Mouse (Mus musculus) activated CD4-positive, CD25-positive, alpha-beta regulatory T cell, adult 4 months (primary cell): ENCODE measurements around the gene Haus5. TPM values are rescaled to one million over a fixed set of nuclear protein-coding genes. Genes with fewer than 3 reads are reported as not detected.

Experiments
- ATAC-seq: one replicate; pipeline ENCODE4 v1.8.0; 2017
- polyA plus RNA-seq, 2 experiments: library from polyadenylated mRNA; unstranded; fragments of 100-300 nt; shearing (Covaris generic); gene quantifications; one replicate each; pipeline ENCODE4 v1.2.1; 2017

The Haus5 gene
- polyA plus RNA-seq, result 10 to 100 TPM; 20.0 to 20.4 TPM

DNA sequence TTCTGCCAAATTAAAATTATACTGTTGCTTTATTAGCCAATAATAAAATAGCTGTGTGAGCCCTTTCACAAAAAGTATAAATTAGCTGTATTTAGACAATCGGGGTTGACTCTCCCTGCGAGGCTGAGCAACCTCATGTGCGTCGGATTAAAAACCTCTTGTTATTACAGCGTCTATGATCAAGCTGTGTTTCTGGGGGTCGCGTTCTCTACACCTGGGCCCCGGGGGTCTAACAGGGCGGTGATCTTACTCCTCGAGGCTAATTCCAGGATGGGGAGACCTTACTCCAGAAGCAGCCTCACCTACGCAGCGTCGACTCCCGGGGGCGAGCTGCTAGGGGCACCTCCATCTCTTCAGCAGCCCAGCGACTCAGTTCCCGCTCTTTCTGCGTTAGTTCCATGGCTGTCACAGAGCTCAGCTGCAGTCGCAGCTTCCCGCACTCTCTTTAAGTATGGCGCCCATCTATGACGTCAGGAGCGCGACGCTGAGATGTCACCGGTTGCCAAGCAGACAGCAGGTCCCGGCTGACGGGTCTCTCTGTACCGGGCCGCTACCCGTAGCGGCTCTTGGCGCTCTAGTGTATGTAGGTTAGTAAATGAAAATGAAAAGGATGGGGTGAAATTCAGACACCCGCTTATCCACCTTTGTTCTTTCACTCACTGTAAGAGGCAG, at the start of gene Haus5:
Gene Haus5 (minus strand): TSS at position 466 of the 672 bp plus-strand sequence.
- ATAC-seq, result peak; percentile 96

DNA sequence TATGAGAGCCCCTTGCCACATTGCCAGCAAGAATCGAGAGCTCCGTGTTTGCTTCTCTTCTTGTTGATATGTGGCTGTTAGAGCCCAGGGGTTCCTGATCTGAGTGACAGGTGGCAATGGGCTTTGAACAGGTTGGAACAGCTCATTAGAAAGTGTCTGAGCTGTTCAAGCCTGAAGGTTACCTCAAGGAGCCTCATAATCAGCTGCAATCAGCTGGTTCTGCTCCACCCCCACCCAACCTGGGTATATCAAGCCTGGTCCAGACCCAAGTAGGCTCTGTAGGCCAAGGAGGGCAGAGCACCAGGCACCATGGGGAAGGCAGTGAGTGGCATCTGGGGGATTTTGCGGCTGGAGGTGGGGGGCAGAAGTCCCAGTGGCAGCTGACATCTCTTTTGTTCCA, 47.1 kb upstream of the Haus5 start, which contains the start of gene Atp4a:
Gene Atp4a (plus strand): TSS at position 268 of the 400 bp plus-strand sequence.
- no peak for ATAC-seq

DNA sequence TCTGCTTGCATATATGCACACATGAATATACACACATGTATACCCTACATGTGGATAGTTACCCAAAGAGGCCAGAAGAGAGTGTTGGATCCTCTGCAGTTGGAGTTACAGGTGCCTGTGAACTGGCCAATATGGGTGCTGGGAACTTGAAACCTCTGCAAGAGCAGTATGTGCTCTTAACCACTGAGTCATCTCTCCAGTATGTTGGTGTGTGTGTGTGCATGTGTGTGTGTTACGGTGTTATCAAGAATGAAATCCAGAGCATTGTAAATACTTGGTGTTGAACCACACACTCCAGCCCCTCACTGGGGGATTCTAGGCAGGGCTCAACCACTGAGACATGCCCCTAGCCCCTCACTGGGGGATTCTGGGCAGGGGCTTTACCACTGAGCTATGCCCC, 42.6 kb upstream of the Haus5 start:
- ATAC-seq, result no peak

DNA sequence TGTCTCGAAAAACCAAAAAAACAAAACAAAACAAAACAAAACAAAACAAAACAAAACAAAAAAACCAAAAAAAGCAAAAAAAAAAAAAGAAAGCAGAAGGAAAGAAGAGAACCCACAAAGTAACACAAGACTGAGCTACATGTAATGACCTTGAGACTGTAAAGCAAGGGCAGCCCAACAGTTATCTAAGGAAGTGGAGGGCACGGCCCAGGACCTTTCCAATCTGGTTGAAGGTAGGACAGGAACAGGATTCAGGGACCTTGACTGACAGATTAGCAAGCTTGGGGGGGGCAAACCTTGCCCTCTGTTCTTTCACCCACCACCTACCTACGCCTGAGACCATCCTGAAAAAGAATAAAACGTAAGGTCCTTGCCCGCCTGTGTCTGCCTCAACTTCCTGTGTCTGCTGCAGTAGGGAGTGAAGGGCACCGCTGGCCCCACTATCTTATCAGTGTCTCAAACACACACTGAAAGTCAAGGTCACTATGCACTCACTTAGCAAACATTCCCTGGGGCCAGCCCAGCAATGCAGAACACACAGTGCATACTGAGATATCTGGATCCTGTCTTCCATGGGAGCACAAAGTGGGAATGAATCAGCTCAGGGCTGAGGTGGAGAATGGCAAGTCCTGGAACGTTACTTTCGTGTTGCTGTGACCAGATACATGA, 41.6 kb upstream of the Haus5 start:
- ATAC-seq, result no peak

DNA sequence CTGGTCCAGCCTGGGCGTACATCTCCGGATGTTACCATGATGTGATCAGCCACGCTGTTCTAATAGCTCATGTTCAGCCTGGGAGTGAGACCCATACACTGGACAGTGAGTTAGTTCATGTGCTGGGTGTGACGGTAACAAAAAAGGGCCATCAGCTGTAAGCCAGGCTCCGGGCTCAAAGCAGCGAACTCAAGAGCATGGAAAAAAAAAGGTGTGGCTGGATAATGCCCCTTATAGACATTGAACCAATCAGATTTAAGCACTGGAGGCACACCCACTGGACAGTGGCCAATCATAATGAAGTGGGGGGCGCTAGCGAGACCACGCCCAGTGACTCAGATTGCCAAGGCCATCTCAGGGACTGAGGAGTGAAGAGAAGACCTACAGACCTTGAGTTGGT, 33.8 kb upstream of the Haus5 start, which contains the start of gene 2200002J24Rik:
Gene 2200002J24Rik (plus strand): TSS at position 338 of the 400 bp plus-strand sequence.
- no peak for ATAC-seq

DNA sequence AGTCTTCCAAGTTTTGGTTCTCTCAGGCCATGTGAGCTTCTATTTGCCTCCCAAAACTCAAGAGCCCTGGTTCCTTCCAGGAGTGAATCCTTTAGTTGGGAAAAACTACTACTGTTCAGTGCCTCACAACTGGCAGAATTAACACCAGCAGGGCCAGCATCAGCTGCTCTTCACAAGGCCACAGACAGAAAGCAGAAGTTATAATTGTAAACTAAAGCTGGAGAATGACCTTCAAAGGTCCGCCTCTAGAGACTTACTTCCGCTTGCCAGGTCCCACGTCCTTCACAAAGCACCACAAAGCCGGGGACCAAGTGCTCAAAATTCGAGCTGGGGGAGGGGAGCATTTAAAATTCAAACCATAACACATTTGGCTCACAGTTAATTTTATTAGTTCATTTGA, 33.3 kb upstream of the Haus5 start:
- ATAC-seq, result no peak

DNA sequence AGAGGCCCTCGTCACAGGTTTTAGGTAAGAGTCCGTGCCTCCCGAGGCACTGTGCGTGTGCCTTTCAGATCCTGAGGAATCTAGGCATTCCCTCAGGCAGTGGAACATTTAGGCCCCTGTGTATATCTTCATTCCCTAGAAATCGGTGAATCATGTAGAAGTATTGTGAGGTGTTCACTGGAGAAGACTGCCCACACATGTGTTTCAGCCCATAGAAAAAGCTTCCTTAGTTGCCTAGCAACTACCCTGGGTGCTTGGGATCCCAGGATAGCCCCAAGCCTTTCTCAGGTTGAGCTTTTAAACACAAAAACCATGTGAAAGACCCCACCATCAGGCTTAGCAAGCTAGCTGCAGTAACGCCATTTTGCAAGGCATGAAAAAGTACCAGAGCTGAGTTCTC, 23.5 kb upstream of the Haus5 start:
- ATAC-seq, result no peak

DNA sequence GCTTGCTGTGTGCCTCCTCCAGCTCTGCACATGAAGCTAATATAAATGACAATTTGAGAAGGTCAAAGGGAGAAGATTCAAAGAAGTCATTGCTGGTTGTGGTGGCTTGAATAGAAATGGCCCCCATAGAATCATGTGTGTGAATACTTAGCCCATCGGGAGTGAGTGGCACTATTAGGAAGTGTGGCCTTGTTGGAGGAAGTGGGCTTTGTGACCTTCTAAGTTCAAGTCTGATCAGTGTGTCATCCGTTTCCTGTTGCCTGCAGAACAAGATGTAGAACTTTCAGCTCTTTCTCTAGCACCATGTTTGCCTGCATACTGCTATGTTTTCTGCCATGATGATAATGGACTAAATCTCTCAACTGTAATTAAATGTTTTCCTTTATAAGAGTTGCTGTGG, 18.6 kb upstream of the Haus5 start:
- no peak for ATAC-seq

DNA sequence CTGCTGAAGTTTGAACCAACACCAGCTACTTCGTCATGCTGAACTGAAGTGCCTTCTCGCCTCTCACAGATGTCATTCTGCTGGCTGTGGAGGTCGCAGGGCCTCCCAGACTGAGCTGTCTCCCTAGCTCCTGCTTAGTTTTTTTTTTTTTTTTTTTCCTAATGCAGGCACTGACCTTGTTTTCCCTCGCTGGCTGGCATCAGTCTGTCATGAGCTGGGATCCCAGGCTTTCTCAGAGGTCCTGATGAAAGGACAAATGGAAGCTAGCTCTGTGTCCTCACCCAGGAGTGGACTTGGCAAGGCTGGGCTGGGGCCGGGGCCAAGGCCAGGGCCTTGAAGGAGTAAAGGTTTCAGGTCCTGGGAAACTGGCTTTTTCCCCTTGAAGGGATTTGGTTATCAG, 17.1 kb upstream of the Haus5 start:
- no peak for ATAC-seq

DNA sequence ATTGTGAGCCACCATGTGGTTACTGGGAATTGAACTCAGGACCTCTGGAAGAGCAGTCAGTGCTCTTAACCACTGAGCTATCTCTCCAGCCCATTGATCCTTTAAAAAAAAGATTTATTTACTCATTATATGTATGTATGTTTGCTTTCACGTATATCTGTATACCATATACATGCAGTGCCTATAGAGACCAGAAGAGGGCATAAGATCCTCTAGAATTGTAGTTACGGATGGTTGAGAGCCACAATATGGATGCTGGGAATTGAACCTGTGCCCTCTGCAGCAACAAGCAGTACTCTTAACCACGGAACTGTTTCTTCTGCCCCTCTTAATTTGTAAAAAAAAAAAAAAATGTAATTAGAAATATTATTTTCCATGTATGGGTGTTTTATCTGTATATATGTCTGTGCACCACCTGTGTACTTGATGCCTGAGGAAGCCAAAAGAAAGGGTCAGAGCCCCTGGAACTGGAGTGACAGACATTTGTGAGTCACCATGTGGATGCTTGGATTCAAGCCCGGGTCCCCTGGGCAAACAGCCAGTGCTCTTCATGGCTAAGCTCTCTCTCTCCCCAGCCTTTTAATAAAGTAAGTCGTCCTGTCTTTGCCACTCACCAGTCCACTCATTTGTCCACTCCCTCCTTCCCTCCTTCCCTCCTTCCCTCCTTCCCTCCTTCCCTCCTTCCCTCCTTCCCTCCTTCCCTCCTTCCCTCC, 13.6 kb upstream of the Haus5 start:
- ATAC-seq, result no peak

DNA sequence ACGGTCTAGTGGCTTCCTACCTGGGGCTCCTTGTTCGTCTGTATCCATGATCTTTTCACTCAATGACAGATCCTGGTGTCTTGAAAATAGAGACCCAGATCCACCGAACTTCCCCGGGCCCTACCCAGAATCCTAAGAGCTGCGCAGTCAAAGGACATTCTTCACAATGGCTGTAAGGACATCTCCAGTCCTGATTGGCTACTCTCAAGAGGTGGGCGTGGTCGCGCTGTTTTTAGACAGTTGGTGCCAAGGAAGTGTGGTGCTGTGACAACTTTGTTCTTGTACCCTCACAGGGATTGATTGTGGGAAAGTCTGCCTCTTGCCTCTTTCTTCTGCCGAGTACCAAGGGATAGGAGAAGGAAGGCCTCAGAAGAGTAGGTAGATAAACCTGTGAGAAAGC, 6.7 kb upstream of the Haus5 start, which contains the start of gene Pmis2:
Gene Pmis2 (minus strand): TSS at position 126 of the 400 bp plus-strand sequence.
- ATAC-seq, result no peak

DNA sequence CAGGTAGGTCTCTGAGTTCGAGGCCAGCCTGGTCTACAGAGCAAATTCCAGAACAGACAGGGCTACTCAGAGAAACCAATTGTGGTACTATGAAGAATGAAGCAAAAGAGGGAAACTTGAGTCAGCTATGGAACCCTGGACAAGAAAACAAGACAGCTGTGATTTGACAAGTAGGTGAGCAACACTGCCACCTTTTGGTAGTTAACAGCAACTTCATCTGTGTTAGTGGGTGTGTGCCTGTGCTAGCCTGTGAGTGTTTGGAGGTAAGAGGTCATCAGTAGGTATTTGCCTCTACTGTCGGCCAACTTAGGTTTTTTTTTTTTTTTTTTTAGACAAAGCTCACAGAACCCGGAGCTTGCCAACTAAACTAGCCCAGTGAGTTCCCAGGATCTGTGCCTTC, 4.4 kb upstream of the Haus5 start:
- no peak for ATAC-seq

DNA sequence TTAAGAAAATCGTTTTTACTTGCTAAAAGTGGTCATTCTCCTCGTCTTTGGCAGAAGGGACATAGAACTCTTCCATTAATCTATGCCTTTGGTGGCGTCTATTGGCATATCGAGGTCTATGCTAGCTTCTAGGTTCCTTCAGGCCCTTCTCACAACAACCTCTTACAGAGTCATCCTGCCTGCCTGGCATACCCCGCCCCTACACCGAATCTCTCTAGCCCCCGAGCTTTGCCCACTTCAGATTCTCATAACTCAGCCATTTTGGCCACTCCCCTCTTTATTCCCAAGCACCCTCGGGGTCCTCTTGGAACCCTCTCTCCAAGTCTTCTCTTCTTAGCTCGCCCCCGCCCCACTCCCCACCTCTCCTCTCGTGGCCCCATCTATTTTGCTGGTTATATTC, 527 bp upstream of the Haus5 start:
- no peak for ATAC-seq

DNA sequence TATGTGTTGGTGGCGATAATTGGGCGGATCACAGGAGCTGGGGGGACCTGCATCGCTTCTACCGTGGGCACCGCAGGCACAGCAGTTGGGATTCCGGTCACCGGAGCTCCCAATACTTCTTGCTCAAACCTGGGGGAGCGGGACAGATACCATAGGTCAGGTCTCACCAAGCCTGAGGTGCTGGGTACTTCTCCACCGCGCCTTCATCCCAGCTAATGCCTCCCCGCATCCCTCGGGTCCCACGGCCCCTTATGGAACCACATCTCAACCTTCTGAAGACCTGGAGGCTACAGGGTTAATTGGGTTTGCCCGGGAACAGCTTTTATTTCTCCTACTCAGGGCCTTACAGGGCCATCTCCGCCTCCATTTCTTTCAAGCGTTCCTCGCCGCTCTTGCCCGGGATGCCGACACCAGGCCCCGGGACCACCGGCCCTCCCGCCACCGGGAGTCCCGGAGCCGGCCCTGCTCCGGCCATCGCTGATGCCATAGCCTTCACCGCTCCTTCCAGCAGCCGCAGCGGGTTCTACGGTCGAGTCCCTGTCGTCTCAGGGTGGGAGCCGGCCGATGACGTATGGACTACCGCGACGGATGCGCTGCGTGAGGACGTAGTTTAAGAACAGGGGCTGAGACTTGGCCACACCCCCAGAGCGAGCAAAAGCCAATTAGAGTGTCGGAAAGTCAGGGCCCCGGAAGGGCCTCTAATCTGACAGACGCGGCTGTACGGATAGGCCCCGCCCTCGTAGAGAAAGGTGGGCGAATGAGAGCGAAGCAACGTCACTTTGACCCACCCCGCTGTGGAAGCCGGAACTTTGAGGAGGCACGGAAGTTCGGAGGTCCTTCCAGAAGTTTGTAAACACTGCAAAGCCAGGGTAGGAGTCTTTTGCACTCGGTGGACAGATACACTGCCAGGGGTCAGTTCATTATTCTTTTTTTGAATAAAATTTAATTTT, 14.9 kb downstream of the Haus5 start, which contains the start of gene Rbm42:
Gene Rbm42 (minus strand): TSS at position 727 of the 950 bp plus-strand sequence.
- ATAC-seq, result peak; percentile 99

DNA sequence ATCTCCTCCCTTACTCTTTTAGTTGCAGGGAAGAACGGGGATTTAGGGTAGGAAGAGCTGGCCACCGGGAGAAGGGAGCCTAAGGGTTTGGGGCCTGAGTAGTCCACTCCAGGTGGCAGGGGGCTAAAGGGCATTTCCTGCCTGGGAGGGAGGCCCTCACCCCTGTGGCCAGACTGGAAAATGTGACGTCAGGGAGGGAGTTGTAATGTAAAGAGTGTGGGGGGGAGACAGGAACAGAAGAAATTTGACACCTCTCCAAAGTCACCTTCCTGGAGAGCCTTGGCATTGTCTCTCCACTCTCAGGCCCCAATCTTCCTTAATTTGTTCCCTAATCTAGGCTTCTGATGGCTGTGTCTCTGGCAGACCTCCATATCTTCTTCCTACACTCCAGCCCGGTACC, 25.7 kb downstream of the Haus5 start:
- ATAC-seq, result no peak

DNA sequence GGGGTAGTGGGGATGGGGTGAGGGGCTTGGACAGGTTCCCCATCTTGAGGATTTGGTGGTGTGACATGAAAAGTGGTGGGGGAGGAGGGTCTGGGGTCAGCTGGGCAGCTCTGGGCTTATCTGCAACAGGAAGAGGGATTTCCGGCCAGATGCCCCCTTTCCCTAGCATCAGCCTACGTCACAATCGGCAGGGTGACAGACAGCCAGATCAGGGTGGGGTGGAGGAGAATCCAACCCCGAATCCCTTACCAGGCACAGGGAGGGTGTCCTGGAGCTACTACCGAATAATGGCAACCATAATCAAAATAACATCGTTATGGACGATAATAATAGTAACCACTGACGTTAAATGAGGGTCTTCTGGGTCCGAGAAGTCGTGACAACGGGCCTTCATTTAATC, 28.4 kb downstream of the Haus5 start:
- ATAC-seq, result no peak

DNA sequence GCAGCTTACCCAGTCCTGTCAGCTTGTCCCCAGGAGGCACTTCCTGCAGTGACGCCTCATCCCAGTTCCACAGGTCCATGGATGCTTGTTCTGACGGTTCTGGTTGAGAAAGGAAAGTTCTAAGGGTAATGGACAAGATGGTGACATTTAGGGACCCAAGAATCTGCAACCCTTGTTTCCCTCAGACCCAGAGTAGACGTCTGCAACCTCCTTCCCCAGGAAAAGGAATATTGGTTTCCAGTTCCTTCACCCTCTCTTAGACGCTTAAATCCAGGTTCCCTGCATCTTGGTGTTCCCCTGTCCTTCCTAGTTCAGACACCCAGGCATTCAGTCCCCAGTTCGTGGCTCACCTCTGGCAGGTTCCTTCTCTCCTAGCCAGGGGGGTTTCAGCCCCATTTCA, 29.0 kb downstream of the Haus5 start, which contains the start of gene Etv2:
Gene Etv2 (minus strand): TSS at position 101 of the 400 bp plus-strand sequence.
- ATAC-seq, result no peak

DNA sequence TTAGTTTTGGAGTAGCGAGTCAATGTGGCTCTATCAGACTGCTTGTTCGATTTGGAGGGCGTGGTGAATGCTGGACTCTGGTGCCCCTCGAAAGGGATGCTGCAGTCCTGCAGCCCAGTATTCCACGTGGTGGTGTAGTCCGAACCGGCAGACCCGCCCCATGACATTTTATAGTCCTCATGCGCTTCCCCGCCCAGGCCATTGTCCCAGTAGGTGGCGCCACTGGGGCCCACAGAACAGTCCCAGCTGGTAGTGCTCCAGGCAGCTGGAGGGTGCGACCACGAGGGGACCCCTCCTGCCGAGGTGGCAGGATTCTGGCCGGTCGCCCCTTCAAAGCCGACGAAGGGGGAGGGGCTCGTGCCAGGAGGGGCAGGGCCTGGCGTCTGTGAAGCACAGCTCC, 30.2 kb downstream of the Haus5 start:
- no peak for ATAC-seq

DNA sequence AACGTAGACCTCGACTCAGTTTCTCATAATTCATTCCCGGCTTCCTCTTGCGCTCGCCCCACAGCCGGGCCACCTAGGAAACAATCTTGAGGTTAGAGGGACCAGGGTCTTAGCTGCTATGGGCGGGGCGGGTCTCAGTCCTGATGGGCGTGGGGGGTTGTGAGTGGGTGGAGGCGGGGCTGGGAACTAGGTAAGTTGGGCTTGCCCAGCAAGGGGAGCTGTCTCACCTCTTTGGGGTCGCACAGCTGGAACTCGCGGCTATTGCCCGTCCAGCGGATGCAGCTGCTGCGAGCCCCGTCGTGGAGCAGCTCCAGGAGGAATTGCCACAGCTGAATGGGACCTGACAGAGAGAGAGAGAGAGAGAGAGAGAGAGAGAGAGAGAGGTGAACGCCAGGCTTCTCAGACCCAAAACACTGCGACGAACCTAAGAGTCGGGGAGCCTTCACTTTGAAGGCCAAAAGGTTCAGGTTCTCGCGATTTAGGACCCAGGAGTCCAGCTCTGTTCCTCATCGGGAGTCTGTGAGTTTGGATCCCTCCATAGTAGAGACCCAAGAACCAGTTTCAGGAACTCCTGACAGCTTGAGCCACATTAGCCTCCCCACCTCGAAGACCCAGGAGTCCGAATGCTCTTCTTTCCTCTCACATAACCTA, 30.9 kb downstream of the Haus5 start:
- no peak for ATAC-seq

DNA sequence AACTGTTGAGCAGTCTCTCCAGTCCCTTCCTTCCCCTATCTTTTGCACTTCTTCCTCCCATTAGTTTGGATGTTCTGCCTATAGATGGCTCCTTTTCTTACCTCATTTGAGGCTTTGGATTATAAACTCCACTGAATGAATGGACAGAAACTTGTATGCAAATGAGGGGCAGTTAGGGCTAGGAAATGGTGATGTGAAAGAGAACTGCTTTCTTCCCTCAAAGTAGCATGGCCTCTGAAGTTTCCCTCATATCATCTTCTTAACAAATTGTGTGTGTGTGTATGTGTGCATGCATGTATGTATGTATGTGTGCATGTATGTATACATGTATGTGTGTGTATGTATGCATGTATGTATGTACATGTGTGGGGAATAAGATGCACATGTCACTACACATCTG, 35.8 kb downstream of the Haus5 start:
- ATAC-seq, result no peak

DNA sequence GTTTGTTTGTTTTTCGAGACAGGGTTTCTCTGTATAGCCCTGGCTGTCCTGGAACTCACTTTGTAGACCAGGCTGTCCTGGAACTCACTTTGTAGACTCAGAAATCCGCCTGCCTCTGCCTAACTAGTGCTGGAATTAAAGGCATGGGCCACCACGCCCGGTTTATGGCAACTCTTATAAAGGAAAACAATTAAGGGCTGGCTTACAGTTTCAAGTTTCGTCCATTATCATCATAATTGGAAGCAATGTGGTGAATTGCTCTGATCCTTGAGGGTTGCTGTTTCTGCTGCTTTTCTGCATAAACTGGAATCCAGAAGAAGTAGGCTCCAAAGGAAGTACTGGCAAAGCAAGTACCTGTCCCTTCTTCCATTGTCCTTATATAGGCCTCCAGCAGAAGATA, 38.1 kb downstream of the Haus5 start:
- no peak for ATAC-seq
